ENCODE assay signal across 10 mouse cellular contexts in genomic region chr14:56098940-56099339, GRCm38 (mm10). TPM values are rescaled to one million over a fixed set of nuclear protein-coding genes. Genes with fewer than 3 reads are reported as not detected.
DNase-seq lines count a peak whose midpoint lies in the region; ATAC-seq and TF ChIP-seq lines count a peak whose summit lies in the region.
"Had no signal": no experiment of that assay in that cellular context is flagged by ENCODE, and none has a peak within 500 bp of the region (broad histone marks: within the 10 kb centered on the region; RNA-seq: fewer than 3 reads in every experiment).

No protein-coding gene starts in this region.

- DNase-seq in kidney, postnatal 14 days: peak; percentile 15
- DNase-seq in CH12.LX (ENCODE audit: extremely low read depth): peak; percentile 74
- peak; percentile 12 for DNase-seq in Muller cell, postnatal 12 days (ENCODE audit: inconsistent ontology term)
- no peak for DNase-seq in limb, embryonic 10.5 days (ENCODE audit: low spot score)
- DNase-seq in yolk sac, embryonic 10.5 days (ENCODE audit: low spot score): no peak

- ATAC-seq in kidney, embryonic 15.5 days (replicated peaks; ENCODE audit: low FRiP score): no peak
- ATAC-seq in megakaryocyte, adult 5-6 weeks (ENCODE audit: poor library complexity, severe bottlenecking): peak; percentile 61
- ATAC-seq in neural tube, embryonic 15.5 days (ENCODE audit: low FRiP score): no peak

- H3K4me3 ChIP-seq in kidney, embryonic 15.5 days (replicated peaks): no peak overlapping the region
- H3K4me3 ChIP-seq in CH12.LX (replicated peaks in 1 of 3; ENCODE audit: low read depth in 2 of 3, low read length in 2 of 3, poor library complexity in 1 of 3): no peak overlapping the region
- H3K4me3 ChIP-seq in neural tube, embryonic 15.5 days (replicated peaks): no peak overlapping the region
- H3K4me3 ChIP-seq in limb, embryonic 10.5 days: no peak overlapping the region
- H3K4me3 ChIP-seq: erythroblast, embryonic 14.5 days; hindbrain, embryonic 15.5 days had no signal

- H3K9me3 ChIP-seq in kidney, embryonic 15.5 days (replicated peaks): no peaks in the 10 kb centered on the region
- H3K9me3 ChIP-seq in CH12.LX (replicated peaks; ENCODE audit: low read length): no peaks in the 10 kb centered on the region
- H3K9me3 ChIP-seq in neural tube, embryonic 15.5 days (replicated peaks): no peaks in the 10 kb centered on the region
- no peaks in the 10 kb centered on the region for H3K9me3 ChIP-seq in limb, embryonic 10.5 days (replicated peaks)
- H3K9me3 ChIP-seq: hindbrain, embryonic 15.5 days had no signal

- H3K79me2 ChIP-seq in CH12.LX (replicated peaks; ENCODE audit: control insufficient read depth, extremely low read depth, insufficient read depth, poor library complexity, severe bottlenecking): no peaks in the 10 kb centered on the region

- TF ChIP-seq CTCF in CH12.LX (conservative IDR thresholded peaks at IDR 0.05 in 1 of 2, IDR thresholded peaks at IDR 0.05 in 1 of 2; ENCODE audit: low read depth in 2 of 2, low read length in 2 of 2): peak; percentile 61 to 98; a peak in 3 of 4 replicates

- H3K4me1 ChIP-seq in kidney, embryonic 15.5 days: no peaks in the 10 kb centered on the region
- peaks cover 0 to 6% of the 10 kb centered on the region in 2 experiments; a peak in 2 of 4 replicates for H3K4me1 ChIP-seq in CH12.LX (ENCODE audit: control insufficient read depth in 1 of 2, insufficient read depth in 2 of 2)
- no peaks in the 10 kb centered on the region for H3K4me1 ChIP-seq in neural tube, embryonic 15.5 days
- H3K4me1 ChIP-seq in limb, embryonic 10.5 days: no peaks in the 10 kb centered on the region
- H3K4me1 ChIP-seq: hindbrain, embryonic 15.5 days had no signal

- dilution Hi-C loops in CH12.LX (cut with MboI; ENCODE audit: extremely low pct_ligation_motif_present, extremely low pct_unique_long_range_greater_than_20kb, low sequenced_read_pairs): no loop called here

- no peak overlapping the region for H3K4me2 ChIP-seq in kidney, embryonic 15.5 days
- no peak overlapping the region for H3K4me2 ChIP-seq in CH12.LX (ENCODE audit: insufficient read depth, low read depth, poor library complexity, severe bottlenecking)
- no peak overlapping the region for H3K4me2 ChIP-seq in neural tube, embryonic 15.5 days
- H3K4me2 ChIP-seq: hindbrain, embryonic 15.5 days had no signal

- no peak overlapping the region for H3K27ac ChIP-seq in kidney, embryonic 15.5 days
- no peak overlapping the region for H3K27ac ChIP-seq in CH12.LX (ENCODE audit: insufficient read depth, low read depth)
- no peak overlapping the region for H3K27ac ChIP-seq in neural tube, embryonic 15.5 days (replicated peaks)
- H3K27ac ChIP-seq in limb, embryonic 10.5 days: no peak overlapping the region
- H3K27ac ChIP-seq: hindbrain, embryonic 15.5 days had no signal

- TF ChIP-seq RAD21 in CH12.LX (IDR thresholded peaks at IDR 0.05; ENCODE audit: low read depth, low read length): peak; percentile 51

- H3K36me3 ChIP-seq in kidney, embryonic 15.5 days: no peaks in the 10 kb centered on the region
- no peaks in the 10 kb centered on the region for H3K36me3 ChIP-seq in CH12.LX (replicated peaks in 1 of 2; ENCODE audit: control insufficient read depth in 1 of 2, insufficient read depth in 1 of 2, low read length in 1 of 2)
- no peaks in the 10 kb centered on the region for H3K36me3 ChIP-seq in neural tube, embryonic 15.5 days
- H3K36me3 ChIP-seq in limb, embryonic 10.5 days: no peaks in the 10 kb centered on the region
- H3K36me3 ChIP-seq: hindbrain, embryonic 15.5 days had no signal

- WGBS in kidney, embryonic 15.5 days: 80% methylated on average over 4 of the region's 4 CpGs
- 86% methylated on average over 4 of the region's 4 CpGs for WGBS in neural tube, embryonic 15.5 days
- 80% methylated on average over 4 of the region's 4 CpGs for WGBS in limb, embryonic 10.5 days

- no peak overlapping the region for H3K9ac ChIP-seq in kidney, embryonic 15.5 days
- no peak overlapping the region for H3K9ac ChIP-seq in CH12.LX (ENCODE audit: insufficient read depth, low read depth)
- no peak overlapping the region for H3K9ac ChIP-seq in neural tube, embryonic 15.5 days (replicated peaks)
- H3K9ac ChIP-seq: hindbrain, embryonic 15.5 days had no signal

- in situ Hi-C loops in CH12.LX (cut with MboI; ENCODE audit: low pct_ligation_motif_present, low pct_unique_long_range_greater_than_20kb, low sequenced_read_pairs): no loop called here

- H3K27me3 ChIP-seq in kidney, embryonic 15.5 days: no peaks in the 10 kb centered on the region
- H3K27me3 ChIP-seq in CH12.LX (replicated peaks): peaks cover 2% of the 10 kb centered on the region
- no peaks in the 10 kb centered on the region for H3K27me3 ChIP-seq in neural tube, embryonic 15.5 days (replicated peaks)
- no peaks in the 10 kb centered on the region for H3K27me3 ChIP-seq in limb, embryonic 10.5 days (ENCODE audit: low read depth, poor library complexity, severe bottlenecking)
- H3K27me3 ChIP-seq: hindbrain, embryonic 15.5 days had no signal

- no peak for TF ChIP-seq EP300 in CH12.LX (IDR thresholded peaks at IDR 0.05; ENCODE audit: low read length)

- no peak for TF ChIP-seq POLR2A in CH12.LX (IDR thresholded peaks at IDR 0.05; ENCODE audit: low read depth, low read length)

TF ChIP-seq in CH12.LX, 34 proteins besides CTCF, POLR2A, EP300 and RAD21:
- TF ChIP-seq SMC3 (IDR thresholded peaks at IDR 0.05; ENCODE audit: low read depth, low read length) (peak; percentile 84), JUND (conservative IDR thresholded peaks at IDR 0.05; ENCODE audit: low read depth, low read length) (0 out of 2 replicates have a peak, but pooled peaks have one; percentile 8), NELFE (IDR thresholded peaks at IDR 0.05; ENCODE audit: low read depth, low read length) (peak; percentile 75; the same call in 1 of the 2 replicates), MXI1 (IDR thresholded peaks at IDR 0.05; ENCODE audit: low read depth, low read length) (no peak), IRF4 (IDR thresholded peaks at IDR 0.05; ENCODE audit: low read depth, low read length) (peak; percentile 38; the same call in 1 of the 2 replicates), UBTF (IDR thresholded peaks at IDR 0.05; ENCODE audit: low read depth, low read length) (no peak), ZC3H11A (IDR thresholded peaks at IDR 0.05; ENCODE audit: low read depth, low read length) (peak; percentile 18; the same call in 1 of the 2 replicates), KAT2A (IDR thresholded peaks at IDR 0.05; ENCODE audit: insufficient replicate concordance, low read length) (no peak), MYC (IDR thresholded peaks at IDR 0.05; ENCODE audit: low read depth, low read length) (no peak), HCFC1 (IDR thresholded peaks at IDR 0.05; ENCODE audit: low read depth, low read length) (no peak), POLR2AphosphoS2 (IDR thresholded peaks at IDR 0.05; ENCODE audit: low read depth, low read length) (no peak)

RNA-seq across cellular contexts. Expression of gene Ctsg, which starts 3.4 kb away (rescaled TPM):
- polyA plus RNA-seq in kidney, embryonic 15.5 days (2015; fragmentation: Nextera tagmentation; extraction: Ambion mirVana): 0.50 and 0.64 TPM in 2 replicates
- total RNA-seq in CH12.LX (2012; rRNA removed) (not detected in 2 replicates), CH12.LX (2014; rRNA removed) (not detected in 2 replicates)
- not detected in 2 replicates for polyA plus RNA-seq in CH12.LX (2012; ENCODE audit: insufficient read length, low read depth)
- total RNA-seq in megakaryocyte, adult 5-6 weeks (2015): 302 and 309 TPM in 2 replicates
- 280 and 285 TPM in 2 replicates for total RNA-seq in megakaryocyte, adult 5-6 weeks (2017)
- polyA plus RNA-seq in neural tube, embryonic 15.5 days (2015; fragmentation: Nextera tagmentation; extraction: Ambion mirVana): not detected in 2 replicates
- polyA plus RNA-seq in limb, embryonic 10.5 days (2016; fragmentation: Nextera tagmentation; extraction: Ambion mirVana): not detected in 2 replicates
- polyA plus RNA-seq: hindbrain, embryonic 15.5 days had no signal

RNA-seq across cellular contexts. Expression of gene Mcpt8, which starts 13.9 kb away (rescaled TPM):
- 0.27 and 0.38 TPM in 2 replicates for polyA plus RNA-seq in kidney, embryonic 15.5 days (2015; fragmentation: Nextera tagmentation; extraction: Ambion mirVana)
- not detected in 2 replicates for total RNA-seq in CH12.LX (2012; rRNA removed)
- not detected in 2 replicates for total RNA-seq in CH12.LX (2014; rRNA removed)
- not detected in 2 replicates for polyA plus RNA-seq in CH12.LX (2012; ENCODE audit: insufficient read length, low read depth)
- total RNA-seq in megakaryocyte, adult 5-6 weeks (2015): 641 and 651 TPM in 2 replicates
- total RNA-seq in megakaryocyte, adult 5-6 weeks (2017): 298 and 314 TPM in 2 replicates
- 0.37 and 0.47 TPM in 2 replicates for polyA plus RNA-seq in neural tube, embryonic 15.5 days (2015; fragmentation: Nextera tagmentation; extraction: Ambion mirVana)
- not detected in 2 replicates for polyA plus RNA-seq in limb, embryonic 10.5 days (2016; fragmentation: Nextera tagmentation; extraction: Ambion mirVana)
- polyA plus RNA-seq: hindbrain, embryonic 15.5 days had no signal

RNA-seq across cellular contexts. Expression of gene Gzme, which starts 21.5 kb away (rescaled TPM):
- not detected in 2 replicates for polyA plus RNA-seq in kidney, embryonic 15.5 days (2015; fragmentation: Nextera tagmentation; extraction: Ambion mirVana)
- total RNA-seq in CH12.LX (2012; rRNA removed) (not detected in 2 replicates), CH12.LX (2014; rRNA removed) (not detected in 2 replicates)
- polyA plus RNA-seq in CH12.LX (2012; ENCODE audit: insufficient read length, low read depth): not detected in 2 replicates
- total RNA-seq in megakaryocyte, adult 5-6 weeks (2015): not detected in 2 replicates
- total RNA-seq in megakaryocyte, adult 5-6 weeks (2017): not detected in 2 replicates
- polyA plus RNA-seq in neural tube, embryonic 15.5 days (2015; fragmentation: Nextera tagmentation; extraction: Ambion mirVana): not detected in 2 replicates
- polyA plus RNA-seq in limb, embryonic 10.5 days (2016; fragmentation: Nextera tagmentation; extraction: Ambion mirVana): not detected in 2 replicates
- polyA plus RNA-seq: erythroblast, embryonic 14.5 days; hindbrain, embryonic 15.5 days had no signal

RNA-seq across cellular contexts. Expression of gene Gzmd, which starts 33.5 kb away (rescaled TPM):
- polyA plus RNA-seq in kidney, embryonic 15.5 days (2015; fragmentation: Nextera tagmentation; extraction: Ambion mirVana): not detected in 2 replicates
- total RNA-seq in CH12.LX (2012; rRNA removed) (not detected in 2 replicates), CH12.LX (2014; rRNA removed) (not detected in 2 replicates)
- not detected in 2 replicates for polyA plus RNA-seq in CH12.LX (2012; ENCODE audit: insufficient read length, low read depth)
- not detected in 2 replicates for total RNA-seq in megakaryocyte, adult 5-6 weeks (2015)
- total RNA-seq in megakaryocyte, adult 5-6 weeks (2017): not detected in 2 replicates
- polyA plus RNA-seq in neural tube, embryonic 15.5 days (2015; fragmentation: Nextera tagmentation; extraction: Ambion mirVana): not detected in 2 replicates
- not detected in 2 replicates for polyA plus RNA-seq in limb, embryonic 10.5 days (2016; fragmentation: Nextera tagmentation; extraction: Ambion mirVana)
- polyA plus RNA-seq: erythroblast, embryonic 14.5 days; hindbrain, embryonic 15.5 days had no signal

RNA-seq across cellular contexts. Expression of gene Mcpt4, which starts 36.8 kb away (rescaled TPM):
- not detected in 2 replicates for polyA plus RNA-seq in kidney, embryonic 15.5 days (2015; fragmentation: Nextera tagmentation; extraction: Ambion mirVana)
- not detected in 2 replicates for total RNA-seq in CH12.LX (2012; rRNA removed)
- not detected in 2 replicates for total RNA-seq in CH12.LX (2014; rRNA removed)
- not detected in 2 replicates for polyA plus RNA-seq in CH12.LX (2012; ENCODE audit: insufficient read length, low read depth)
- total RNA-seq in megakaryocyte, adult 5-6 weeks (2015): not detected in 2 replicates
- not detected in 2 replicates for total RNA-seq in megakaryocyte, adult 5-6 weeks (2017)
- 0.18 TPM in 1 of 2 replicates, not detected in the other for polyA plus RNA-seq in neural tube, embryonic 15.5 days (2015; fragmentation: Nextera tagmentation; extraction: Ambion mirVana)
- not detected in 2 replicates for polyA plus RNA-seq in limb, embryonic 10.5 days (2016; fragmentation: Nextera tagmentation; extraction: Ambion mirVana)
- polyA plus RNA-seq: erythroblast, embryonic 14.5 days; hindbrain, embryonic 15.5 days had no signal

Comparison
In these comparisons a context has a peak if more than half of its experiments do, and no peak if none do; other contexts are left out.
1. DNase-seq: peak in kidney, postnatal 14 days (single experiment), CH12.LX (single experiment) and Muller cell, postnatal 12 days (single experiment); none in limb, embryonic 10.5 days (single experiment) and yolk sac, embryonic 10.5 days (single experiment).